Mouse (Mus musculus): ENCODE results near the gene Phkg2.

The Phkg2 gene

GRCm38 (mm10) chr7:127572895-127573471 lies at the start of gene Phkg2:
Gene Phkg2 (plus strand): TSS chr7:127573340.
- DNase-seq (ENCODE audit: low read depth, low spot score): peak; percentile 97

- DNase-seq (ENCODE audit: low read depth, low spot score): no peak
Measured at GRCm38 (mm10) chr7:127541671-127542070, 31.5 kb upstream of the Phkg2 start.

- no peak for DNase-seq (ENCODE audit: low read depth, low spot score)
Measured at GRCm38 (mm10) chr7:127549116-127549835, 23.9 kb upstream of the Phkg2 start.

GRCm38 (mm10) chr7:127551558-127551957 lies 21.6 kb upstream of the Phkg2 start:
- DNase-seq (ENCODE audit: low read depth, low spot score): no peak

GRCm38 (mm10) chr7:127560580-127560979 lies 12.6 kb upstream of the Phkg2 start:
- no peak for DNase-seq (ENCODE audit: low read depth, low spot score)

- DNase-seq (ENCODE audit: low read depth, low spot score): no peak
Measured at GRCm38 (mm10) chr7:127561340-127561858, 11.7 kb upstream of the Phkg2 start, which contains the start of gene Tmem265. Gene Tmem265 (plus strand): TSS chr7:127561390.

GRCm38 (mm10) chr7:127564381-127565150 lies 8.6 kb upstream of the Phkg2 start:
- no peak for DNase-seq (ENCODE audit: low read depth, low spot score)

- no peak for DNase-seq (ENCODE audit: low read depth, low spot score)
Measured at GRCm38 (mm10) chr7:127573503-127574008, 416 bp downstream of the Phkg2 start.

GRCm38 (mm10) chr7:127574115-127574514 lies 975 bp downstream of the Phkg2 start:
- no peak for DNase-seq (ENCODE audit: low read depth, low spot score)

GRCm38 (mm10) chr7:127583260-127583659 lies 10.1 kb downstream of the Phkg2 start:
- DNase-seq (ENCODE audit: low read depth, low spot score): no peak

- DNase-seq (ENCODE audit: low read depth, low spot score): no peak
Measured at GRCm38 (mm10) chr7:127585031-127585430, 11.9 kb downstream of the Phkg2 start.

GRCm38 (mm10) chr7:127586149-127586548 lies 13.0 kb downstream of the Phkg2 start:
- no peak for DNase-seq (ENCODE audit: low read depth, low spot score)

GRCm38 (mm10) chr7:127587196-127587595 lies 14.1 kb downstream of the Phkg2 start:
- no peak for DNase-seq (ENCODE audit: low read depth, low spot score)

GRCm38 (mm10) chr7:127588011-127588871 lies 15.1 kb downstream of the Phkg2 start, which contains the start of the genes Ccdc189 and Rnf40:
Gene Ccdc189 (minus strand): TSS chr7:127588595.
Gene Rnf40 (plus strand): TSS chr7:127588767.
- peak; percentile 97 for DNase-seq (ENCODE audit: low read depth, low spot score)

GRCm38 (mm10) chr7:127588901-127589300 lies 15.8 kb downstream of the Phkg2 start:
- no peak for DNase-seq (ENCODE audit: low read depth, low spot score)

GRCm38 (mm10) chr7:127589637-127590036 lies 16.5 kb downstream of the Phkg2 start:
- DNase-seq (ENCODE audit: low read depth, low spot score): no peak

GRCm38 (mm10) chr7:127591108-127591507 lies 18.0 kb downstream of the Phkg2 start:
- no peak for DNase-seq (ENCODE audit: low read depth, low spot score)

- DNase-seq (ENCODE audit: low read depth, low spot score): no peak
Measured at GRCm38 (mm10) chr7:127592575-127592974, 19.4 kb downstream of the Phkg2 start.

- DNase-seq (ENCODE audit: low read depth, low spot score): no peak
Measured at GRCm38 (mm10) chr7:127596747-127597146, 23.6 kb downstream of the Phkg2 start.

GRCm38 (mm10) chr7:127600612-127601011 lies 27.5 kb downstream of the Phkg2 start:
- DNase-seq (ENCODE audit: low read depth, low spot score): no peak

- no peak for DNase-seq (ENCODE audit: low read depth, low spot score)
Measured at GRCm38 (mm10) chr7:127601735-127602134, 28.6 kb downstream of the Phkg2 start.

All from brain, embryonic 18.5 days (tissue).